Mouse (Mus musculus): ENCODE measurements at regions not wholly inside any gene's neighbourhood (a gene's known extent, or its start where the extent isn't known, plus 50 kb on each side); places are given as distances from the start of the nearest gene placed in this dataset.

DNA sequence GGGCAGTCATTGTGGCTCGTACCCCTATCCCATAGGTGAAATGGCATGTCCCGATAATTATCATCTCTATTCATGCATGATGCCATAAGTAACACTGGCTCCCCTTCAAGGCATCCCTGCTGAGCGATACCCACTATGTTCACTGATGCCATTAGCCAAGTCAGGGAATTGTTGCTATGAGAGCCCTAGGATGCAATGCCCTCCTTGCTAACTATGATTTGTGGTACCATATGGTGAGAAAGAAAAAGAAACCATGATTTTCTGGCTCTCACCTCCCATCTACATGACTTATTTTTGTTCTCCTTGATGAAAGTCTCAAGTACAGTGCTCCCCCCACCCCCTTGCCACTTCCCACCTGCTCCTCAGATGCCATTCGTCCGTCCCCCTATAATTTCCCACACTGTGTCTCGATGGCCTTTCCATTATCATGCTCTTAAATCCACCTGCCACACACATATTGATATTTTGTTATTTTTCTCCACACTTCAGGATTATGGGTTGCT lies 527.1 kb downstream of the Galc start:
- Histone ChIP-seq H3K4me1 (ENCODE audit: control insufficient read depth, insufficient read depth, low read length) (no peaks in the 10 kb centered on the region), H3K4me2 (ENCODE audit: low read depth, low read length) (no peak overlapping the region), H3K9ac (replicated peaks; ENCODE audit: low read depth, low read length) (no peak overlapping the region), H3K9me3 (ENCODE audit: control insufficient read depth, low read length) (no peaks in the 10 kb centered on the region), H3K27me3 (ENCODE audit: control insufficient read depth, insufficient read depth, low read length) (no peaks in the 10 kb centered on the region), H3K36me3 (ENCODE audit: control insufficient read depth, insufficient read depth, low read length) (no peaks in the 10 kb centered on the region), H3K27ac (ENCODE audit: low read depth, low read length) (no peak overlapping the region), H3K4me3 (ENCODE audit: low read depth, low read length) (no peak overlapping the region)
- ATAC-seq (ENCODE audit: low read depth) = no peak
- 75% methylated on average over 6 of the region's 6 CpGs for WGBS

DNA sequence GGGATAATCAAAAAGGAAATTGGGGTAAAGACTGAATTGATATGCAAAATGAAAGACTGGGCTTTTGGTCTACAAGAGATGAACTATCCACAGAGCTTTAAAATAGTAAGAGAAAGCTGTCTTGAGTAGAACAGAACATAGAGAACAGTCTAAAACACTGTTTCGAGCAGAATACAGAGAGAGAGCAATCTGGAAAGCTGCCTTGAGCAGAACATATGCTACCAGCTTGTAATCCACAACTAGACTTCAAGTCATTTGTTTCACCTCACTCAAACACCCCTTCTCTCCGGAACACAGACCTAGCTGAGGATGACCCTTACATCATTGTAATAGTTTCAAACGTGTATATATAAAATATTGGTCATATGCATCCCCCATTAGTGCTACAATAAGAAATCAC lies 538.7 kb downstream of the Galc start:
- no peak for ATAC-seq (ENCODE audit: low read depth)
- Histone ChIP-seq H3K4me1 (ENCODE audit: control insufficient read depth, insufficient read depth, low read length) (no peaks in the 10 kb centered on the region), H3K4me3 (ENCODE audit: low read depth, low read length) (no peak overlapping the region), H3K9ac (replicated peaks; ENCODE audit: low read depth, low read length) (no peak overlapping the region), H3K27me3 (ENCODE audit: control insufficient read depth, insufficient read depth, low read length) (no peaks in the 10 kb centered on the region), H3K4me2 (ENCODE audit: low read depth, low read length) (no peak overlapping the region), H3K36me3 (ENCODE audit: control insufficient read depth, insufficient read depth, low read length) (no peaks in the 10 kb centered on the region), H3K27ac (ENCODE audit: low read depth, low read length) (no peak overlapping the region), H3K9me3 (ENCODE audit: control insufficient read depth, low read length) (no peaks in the 10 kb centered on the region)
- WGBS = 82% methylated on average over 3 of the region's 3 CpGs

DNA sequence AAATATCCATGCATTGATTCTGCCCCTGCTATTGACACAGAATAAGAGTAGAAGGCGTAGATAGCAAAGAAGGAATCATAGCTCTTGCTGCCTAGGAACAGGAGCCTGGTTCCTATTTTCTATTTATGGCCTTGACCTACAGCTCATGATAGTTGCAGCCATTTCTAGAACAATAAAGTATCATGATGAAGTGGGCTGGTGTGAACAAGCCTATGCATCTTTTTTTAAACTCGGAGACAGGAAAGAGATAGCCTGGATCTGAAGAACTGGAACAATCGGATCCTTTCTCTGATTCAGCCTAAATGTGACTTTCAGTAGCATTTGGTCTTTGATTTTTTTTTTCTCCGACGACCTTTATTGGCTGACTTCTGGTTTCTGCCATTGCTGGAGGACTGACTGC lies 541.4 kb downstream of the Galc start:
- no peak for ATAC-seq (ENCODE audit: low read depth)
- Histone ChIP-seq H3K27ac (ENCODE audit: low read depth, low read length) (no peak overlapping the region), H3K4me3 (ENCODE audit: low read depth, low read length) (no peak overlapping the region), H3K36me3 (ENCODE audit: control insufficient read depth, insufficient read depth, low read length) (no peaks in the 10 kb centered on the region), H3K27me3 (ENCODE audit: control insufficient read depth, insufficient read depth, low read length) (no peaks in the 10 kb centered on the region), H3K9ac (replicated peaks; ENCODE audit: low read depth, low read length) (no peak overlapping the region), H3K9me3 (ENCODE audit: control insufficient read depth, low read length) (no peaks in the 10 kb centered on the region), H3K4me2 (ENCODE audit: low read depth, low read length) (no peak overlapping the region), H3K4me1 (ENCODE audit: control insufficient read depth, insufficient read depth, low read length) (no peaks in the 10 kb centered on the region)
- 85% methylated on average over 5 of the region's 5 CpGs for WGBS
